8 mouse cellular contexts compared by ENCODE assay signal in the genomic region with DNA sequence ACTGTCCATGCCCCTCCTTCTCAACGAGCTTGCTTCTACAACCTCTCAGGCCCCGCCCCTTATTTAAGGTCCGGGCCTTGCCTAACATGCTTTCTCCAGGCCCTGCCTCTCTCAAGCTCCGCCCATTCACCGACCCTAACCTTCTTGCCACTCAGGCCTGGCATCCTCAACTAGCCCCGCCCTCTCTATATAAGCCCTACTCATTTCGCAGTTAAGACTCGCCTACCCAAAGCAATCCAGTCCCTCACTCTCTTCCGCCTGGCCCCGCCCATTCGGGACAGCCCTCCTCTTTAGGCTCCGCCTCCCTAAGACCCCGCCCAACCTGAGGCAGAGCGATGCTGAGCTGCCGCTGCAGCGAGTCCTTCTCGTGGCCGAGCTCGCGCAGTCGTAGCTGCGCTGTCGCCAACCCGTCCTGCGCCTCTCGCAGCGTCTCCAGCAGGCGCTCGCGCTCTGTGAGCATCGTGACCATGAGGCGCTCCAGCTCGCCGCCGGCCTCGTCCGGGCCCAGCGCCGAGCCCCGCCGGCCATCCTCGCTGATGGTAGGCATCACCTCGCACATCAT. TPM values are rescaled to one million over a fixed set of nuclear protein-coding genes. Genes with fewer than 3 reads are reported as not detected.
DNase-seq lines count a peak whose midpoint lies in the region; ATAC-seq and TF ChIP-seq lines count a peak whose summit lies in the region.

No protein-coding gene starts in this region.

- H3K36me3 ChIP-seq in liver, postnatal 0 days (replicated peaks; ENCODE audit: insufficient read depth, low read length), result no peaks in the 10 kb centered on the region
- peaks cover 29% of the 10 kb centered on the region for H3K36me3 ChIP-seq in neural tube, embryonic 13.5 days

- no peak for TF ChIP-seq CTCF in bone marrow macrophage, adult 2 months (IDR thresholded peaks at IDR 0.05; ENCODE audit: low read depth, low read length)
- no peak for TF ChIP-seq CTCF in embryonic fibroblast, embryonic 13.5 days (IDR thresholded peaks at IDR 0.05; ENCODE audit: borderline replicate concordance, insufficient read depth, low read length)
- TF ChIP-seq CTCF in liver, postnatal 0 days (IDR thresholded peaks at IDR 0.05; ENCODE audit: low read depth), result no peak

- peaks cover 76% of the 10 kb centered on the region for H3K27me3 ChIP-seq in liver, postnatal 0 days (ENCODE audit: insufficient read depth, low read length)
- peaks cover 37% of the 10 kb centered on the region for H3K27me3 ChIP-seq in neural tube, embryonic 13.5 days

- peak overlapping the region; percentile 42 for H3K4me3 ChIP-seq in bone marrow macrophage, adult 2 months (ENCODE audit: insufficient read depth, low read length)
- H3K4me3 ChIP-seq in embryonic fibroblast, embryonic 13.5 days (ENCODE audit: insufficient read depth, low read length), result peak overlapping the region; percentile 26
- peak overlapping the region; percentile 35 for H3K4me3 ChIP-seq in liver, postnatal 0 days (ENCODE audit: low read depth, low read length)
- peak overlapping the region; percentile 48 for H3K4me3 ChIP-seq in neural tube, embryonic 13.5 days

- H3K4me2 ChIP-seq in liver, postnatal 0 days (ENCODE audit: low read depth, low read length), result peak overlapping the region; percentile 62
- H3K4me2 ChIP-seq in neural tube, embryonic 13.5 days, result peak overlapping the region; percentile 87

- peak overlapping the region; percentile 36; the same call in 1 of the 2 replicates for H3K9ac ChIP-seq in liver, postnatal 0 days (replicated peaks)
- peak overlapping the region; percentile 79 for H3K9ac ChIP-seq in neural tube, embryonic 13.5 days

- DNase-seq in B cell, adult 2 months, result peak; percentile 92
- DNase-seq in heart, postnatal 14 days, result peak; percentile 48 to 65
- DNase-seq in large intestine, adult 2 months (ENCODE audit: low read depth, low spot score), result peak; percentile 19
- DNase-seq in liver, postnatal 0 days, result peak; percentile 70
- peak; percentile 77 for DNase-seq in telencephalon, adult 2 months (ENCODE audit: low read depth, low spot score)

- TF ChIP-seq POLR2A in bone marrow macrophage, adult 2 months (IDR thresholded peaks at IDR 0.05; ENCODE audit: borderline replicate concordance, low read depth, low read length), result no peak
- TF ChIP-seq POLR2A in embryonic fibroblast, embryonic 13.5 days (IDR thresholded peaks at IDR 0.05; ENCODE audit: low read depth, low read length), result peak; percentile 75

- ATAC-seq in liver, postnatal 0 days, result peak; percentile 68
- peak; percentile 83 for ATAC-seq in neural tube, embryonic 13.5 days (ENCODE audit: low read depth)

- H3K4me1 ChIP-seq in bone marrow macrophage, adult 2 months (ENCODE audit: control insufficient read depth, insufficient read depth, low read length), result peaks cover 4% of the 10 kb centered on the region; the same call in 1 of the 2 replicates
- no peaks in the 10 kb centered on the region for H3K4me1 ChIP-seq in embryonic fibroblast, embryonic 13.5 days (ENCODE audit: control insufficient read depth, insufficient read depth, low read length)
- H3K4me1 ChIP-seq in liver, postnatal 0 days (ENCODE audit: insufficient read depth), result peaks cover 12% of the 10 kb centered on the region
- peaks cover 45% of the 10 kb centered on the region for H3K4me1 ChIP-seq in neural tube, embryonic 13.5 days (replicated peaks)

- intact Hi-C loops in heart, postnatal 14 days (cut with DNase I), result no loop called here

- TF ChIP-seq EP300 in liver, postnatal 0 days (IDR thresholded peaks at IDR 0.05; ENCODE audit: low read depth), result no peak

- H3K27ac ChIP-seq in bone marrow macrophage, adult 2 months (ENCODE audit: insufficient read depth, low read depth, low read length), result no peak overlapping the region
- H3K27ac ChIP-seq in embryonic fibroblast, embryonic 13.5 days (ENCODE audit: insufficient read depth, low read length), result no peak overlapping the region
- no peak overlapping the region for H3K27ac ChIP-seq in liver, postnatal 0 days (ENCODE audit: low read depth)
- H3K27ac ChIP-seq in neural tube, embryonic 13.5 days (replicated peaks), result peak overlapping the region; percentile 70

- no peaks in the 10 kb centered on the region for H3K9me3 ChIP-seq in liver, postnatal 0 days (ENCODE audit: low read length)
- H3K9me3 ChIP-seq in neural tube, embryonic 13.5 days, result no peaks in the 10 kb centered on the region

- 1% methylated on average over 43 of the region's 43 CpGs for WGBS in large intestine, adult 2 months
- WGBS in liver, postnatal 0 days (ENCODE audit: insufficient replicate concordance), result under 1% methylated on average over 43 of the region's 43 CpGs
- WGBS in neural tube, embryonic 13.5 days, result under 1% methylated on average over 43 of the region's 43 CpGs

RNA-seq across cellular contexts. Expression of a gene that starts 5.5 kb away (rescaled TPM):
- 1.6 and 1.8 TPM in 2 replicates for polyA plus RNA-seq in bone marrow macrophage, adult 2 months (2012; ENCODE audit: insufficient read depth, insufficient read length, missing spikeins)
- polyA plus RNA-seq in embryonic fibroblast, embryonic 13.5 days (2011; ENCODE audit: insufficient read length, low read depth, missing spikeins), result 2.5 and 2.7 TPM in 2 replicates
- total RNA-seq in heart, postnatal 14 days (2021), result under 1 TPM; 0.22 to 0.29 TPM
- polyA plus RNA-seq in large intestine, adult 2 months (2012; rRNA removed), result 47.1 and 70.3 TPM in 2 replicates
- not detected in 2 replicates for polyA plus RNA-seq in liver, postnatal 0 days (2015; fragmentation: Nextera tagmentation; extraction: Ambion mirVana)
- 18.4 and 20.3 TPM in 2 replicates for polyA plus RNA-seq in neural tube, embryonic 13.5 days (2015; fragmentation: Nextera tagmentation; extraction: Ambion mirVana)

RNA-seq across cellular contexts. Expression of a gene that starts 9.1 kb away (rescaled TPM):
- 3.0 and 3.6 TPM in 2 replicates for polyA plus RNA-seq in bone marrow macrophage, adult 2 months (2012; ENCODE audit: insufficient read depth, insufficient read length, missing spikeins)
- 2.3 TPM in 1 of 2 replicates, not detected in the other for polyA plus RNA-seq in embryonic fibroblast, embryonic 13.5 days (2011; ENCODE audit: insufficient read length, low read depth, missing spikeins)
- under 1 TPM; 0.90 to 0.96 TPM for total RNA-seq in heart, postnatal 14 days (2021)
- 4.5 and 7.9 TPM in 2 replicates for polyA plus RNA-seq in large intestine, adult 2 months (2012; rRNA removed)
- polyA plus RNA-seq in liver, postnatal 0 days (2015; fragmentation: Nextera tagmentation; extraction: Ambion mirVana), result not detected in 2 replicates
- polyA plus RNA-seq in neural tube, embryonic 13.5 days (2015; fragmentation: Nextera tagmentation; extraction: Ambion mirVana), result 11.1 and 11.6 TPM in 2 replicates

RNA-seq across cellular contexts. Expression of a gene that starts 26.2 kb away (rescaled TPM):
- not detected in 2 replicates for polyA plus RNA-seq in bone marrow macrophage, adult 2 months (2012; ENCODE audit: insufficient read depth, insufficient read length, missing spikeins)
- not detected in 2 replicates for polyA plus RNA-seq in embryonic fibroblast, embryonic 13.5 days (2011; ENCODE audit: insufficient read length, low read depth, missing spikeins)
- 100 to 1,000 TPM; 516 to 539 TPM for total RNA-seq in heart, postnatal 14 days (2021)
- polyA plus RNA-seq in large intestine, adult 2 months (2012; rRNA removed), result 0.40 and 0.67 TPM in 2 replicates
- 0.05 and 0.31 TPM in 2 replicates for polyA plus RNA-seq in liver, postnatal 0 days (2015; fragmentation: Nextera tagmentation; extraction: Ambion mirVana)
- 0.55 and 0.74 TPM in 2 replicates for polyA plus RNA-seq in neural tube, embryonic 13.5 days (2015; fragmentation: Nextera tagmentation; extraction: Ambion mirVana)

RNA-seq across cellular contexts. Expression of a gene that starts 27.7 kb away (rescaled TPM):
- polyA plus RNA-seq in bone marrow macrophage, adult 2 months (2012; ENCODE audit: insufficient read depth, insufficient read length, missing spikeins), result 14.1 and 16.0 TPM in 2 replicates
- 9.8 and 12.8 TPM in 2 replicates for polyA plus RNA-seq in embryonic fibroblast, embryonic 13.5 days (2011; ENCODE audit: insufficient read length, low read depth, missing spikeins)
- 10 to 100 TPM; 20.8 to 22.3 TPM for total RNA-seq in heart, postnatal 14 days (2021)
- polyA plus RNA-seq in large intestine, adult 2 months (2012; rRNA removed), result 182 and 185 TPM in 2 replicates
- polyA plus RNA-seq in liver, postnatal 0 days (2015; fragmentation: Nextera tagmentation; extraction: Ambion mirVana), result 6.9 and 7.0 TPM in 2 replicates
- 7.1 and 7.2 TPM in 2 replicates for polyA plus RNA-seq in neural tube, embryonic 13.5 days (2015; fragmentation: Nextera tagmentation; extraction: Ambion mirVana)

RNA-seq across cellular contexts. Expression of a gene that starts 34.2 kb away (rescaled TPM):
- 385 and 416 TPM in 2 replicates for polyA plus RNA-seq in bone marrow macrophage, adult 2 months (2012; ENCODE audit: insufficient read depth, insufficient read length, missing spikeins)
- polyA plus RNA-seq in embryonic fibroblast, embryonic 13.5 days (2011; ENCODE audit: insufficient read length, low read depth, missing spikeins), result 407 and 463 TPM in 2 replicates
- total RNA-seq in heart, postnatal 14 days (2021), result 100 to 1,000 TPM; 126 to 138 TPM
- 102 and 165 TPM in 2 replicates for polyA plus RNA-seq in large intestine, adult 2 months (2012; rRNA removed)
- 53.7 and 57.2 TPM in 2 replicates for polyA plus RNA-seq in liver, postnatal 0 days (2015; fragmentation: Nextera tagmentation; extraction: Ambion mirVana)
- polyA plus RNA-seq in neural tube, embryonic 13.5 days (2015; fragmentation: Nextera tagmentation; extraction: Ambion mirVana), result 186 and 225 TPM in 2 replicates

Comparison
In these comparisons a context has a peak if more than half of its experiments do, and no peak if none do; other contexts are left out.
1. DNase-seq: peak in every context shown above with its lines; median percentile 92 in B cell, adult 2 months; 77 in telencephalon, adult 2 months; 70 in liver, postnatal 0 days; 56 in heart, postnatal 14 days; 19 in large intestine, adult 2 months.